Mouse (Mus musculus): ENCODE measurements at regions not wholly inside any gene's neighbourhood (a gene's known extent, or its start where the extent isn't known, plus 50 kb on each side); places are given as distances from the start of the nearest gene placed in this dataset.
A peak's percentile ranks its signal among the peaks of the same experiment; 100 is the strongest.
"Not testable (repeated sequence)": the region's sequence is repeated elsewhere in the genome, so short reads cannot be mapped to it uniquely, and the experiment has no call there.

- peak; percentile 63 to 65 for DNase-seq
These were observed 613.3 kb upstream of the Ywhaq start for GRCm38 (mm10) chr12:22030717-22031116.

- DNase-seq = not testable (repeated sequence)
These were observed 612.8 kb upstream of the Ywhaq start for GRCm38 (mm10) chr12:22030263-22030662.

Measured in adrenal gland, postnatal 36 days (tissue).